Mouse (Mus musculus): ENCODE data around the gene Mtus2. TPM values are rescaled to one million over a fixed set of nuclear protein-coding genes. Genes with fewer than 3 reads are reported as not detected.

The Mtus2 gene
- polyA plus RNA-seq, 1 experiment, result 2.3 TPM

DNA sequence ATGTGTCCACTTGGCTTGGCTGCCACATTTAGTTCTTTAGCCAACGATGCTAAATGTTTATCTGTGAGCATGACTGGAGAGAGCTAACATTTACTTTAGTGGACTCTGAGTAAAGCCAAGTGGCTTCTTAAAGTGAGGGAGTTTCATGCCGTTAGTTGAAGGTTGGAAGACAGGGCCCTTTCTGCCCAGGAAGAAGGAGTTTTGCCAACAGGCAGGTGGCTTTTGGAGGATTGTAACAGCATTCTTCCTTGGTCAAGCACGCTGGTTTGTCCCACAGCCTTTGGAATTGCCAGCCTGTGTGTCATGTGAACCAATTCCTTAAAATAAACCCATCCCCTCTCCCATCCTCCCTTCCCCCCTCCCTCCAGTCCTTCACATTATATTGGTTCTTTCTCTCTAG lies 100.3 kb downstream of the Mtus2 start:
- Histone ChIP-seq H3K27me3 (ENCODE audit: control insufficient read depth, insufficient read depth, low read length) (no peaks in the 10 kb centered on the region), H3K4me3 (ENCODE audit: extremely low read depth, insufficient read depth, insufficient read length) (no peak overlapping the region), H3K4me1 (ENCODE audit: control insufficient read depth, insufficient read depth, insufficient read length) (no peaks in the 10 kb centered on the region), H3K27ac (ENCODE audit: insufficient read depth, low read length) (no peak overlapping the region), H3K36me3 (ENCODE audit: control insufficient read depth, insufficient read depth, low read length) (no peaks in the 10 kb centered on the region)
- 80% methylated on average over 3 of the region's 3 CpGs for WGBS
- no peak for TF ChIP-seq CTCF (IDR thresholded peaks at IDR 0.05; ENCODE audit: extremely low read depth, insufficient read depth, insufficient read length, insufficient replicate concordance)
- TF ChIP-seq POLR2A (IDR thresholded peaks at IDR 0.05; ENCODE audit: low read depth, low read length), result no peak
- DNase-seq (ENCODE audit: low read depth in 1 of 2, low spot score in 2 of 2), result no peak

DNA sequence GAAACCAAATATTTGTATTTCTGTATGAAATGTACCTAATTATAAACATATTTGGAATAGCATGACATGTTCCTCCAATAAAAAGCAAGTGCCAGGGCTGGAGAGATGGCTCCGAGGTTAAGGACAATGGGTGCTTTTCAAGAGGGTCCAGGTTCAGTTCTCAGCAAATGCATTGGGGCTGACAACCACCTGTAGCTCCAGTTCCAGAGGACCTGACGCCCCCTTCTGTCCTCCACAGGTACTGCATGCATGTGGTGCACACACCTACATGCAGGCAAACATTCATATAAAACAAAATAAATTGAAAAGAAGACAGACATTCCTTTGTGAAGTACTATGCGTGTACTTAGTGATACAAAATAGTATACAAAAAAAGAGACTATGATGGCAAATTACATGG lies 102.2 kb downstream of the Mtus2 start:
- Histone ChIP-seq H3K4me1 (ENCODE audit: control insufficient read depth, insufficient read depth, insufficient read length) (no peaks in the 10 kb centered on the region), H3K4me3 (ENCODE audit: extremely low read depth, insufficient read depth, insufficient read length) (no peak overlapping the region), H3K27ac (ENCODE audit: insufficient read depth, low read length) (no peak overlapping the region), H3K27me3 (ENCODE audit: control insufficient read depth, insufficient read depth, low read length) (no peaks in the 10 kb centered on the region), H3K36me3 (ENCODE audit: control insufficient read depth, insufficient read depth, low read length) (no peaks in the 10 kb centered on the region)
- no peak for DNase-seq (ENCODE audit: low read depth in 1 of 2, low spot score in 2 of 2)
- TF ChIP-seq POLR2A (IDR thresholded peaks at IDR 0.05; ENCODE audit: low read depth, low read length) (no peak), CTCF (IDR thresholded peaks at IDR 0.05; ENCODE audit: extremely low read depth, insufficient read depth, insufficient read length, insufficient replicate concordance) (no peak)
- WGBS, result 71% methylated on average over 3 of the region's 3 CpGs

GRCm38 (mm10) chr5:148061869-148062268 lies 104.7 kb downstream of the Mtus2 start:
- 88% methylated on average over 4 of the region's 4 CpGs for WGBS

GRCm38 (mm10) chr5:148063745-148064144 lies 106.6 kb downstream of the Mtus2 start:
- Histone ChIP-seq H3K36me3 (ENCODE audit: control insufficient read depth, insufficient read depth, low read length) (no peaks in the 10 kb centered on the region), H3K4me3 (ENCODE audit: extremely low read depth, insufficient read depth, insufficient read length) (no peak overlapping the region), H3K27ac (ENCODE audit: insufficient read depth, low read length) (no peak overlapping the region), H3K27me3 (ENCODE audit: control insufficient read depth, insufficient read depth, low read length) (no peaks in the 10 kb centered on the region), H3K4me1 (ENCODE audit: control insufficient read depth, insufficient read depth, insufficient read length) (no peaks in the 10 kb centered on the region)
- DNase-seq (ENCODE audit: low read depth in 1 of 2, low spot score in 2 of 2), result no peak
- 79% methylated on average over 3 of the region's 3 CpGs for WGBS
- TF ChIP-seq POLR2A (IDR thresholded peaks at IDR 0.05; ENCODE audit: low read depth, low read length), result no peak
- TF ChIP-seq CTCF (IDR thresholded peaks at IDR 0.05; ENCODE audit: extremely low read depth, insufficient read depth, insufficient read length, insufficient replicate concordance), result no peak

More at GRCm38 (mm10) chr5:148061869-148062268, 104.7 kb downstream of the Mtus2 start:
- no peak for DNase-seq (ENCODE audit: low read depth in 1 of 2, low spot score in 2 of 2)
- no peak overlapping the region for H3K4me3 ChIP-seq (ENCODE audit: extremely low read depth, insufficient read depth, insufficient read length)
- H3K27me3 ChIP-seq (ENCODE audit: control insufficient read depth, insufficient read depth, low read length), result no peaks in the 10 kb centered on the region
- no peak overlapping the region for H3K27ac ChIP-seq (ENCODE audit: insufficient read depth, low read length)
- H3K4me1 ChIP-seq (ENCODE audit: control insufficient read depth, insufficient read depth, insufficient read length), result no peaks in the 10 kb centered on the region
- H3K36me3 ChIP-seq (ENCODE audit: control insufficient read depth, insufficient read depth, low read length), result no peaks in the 10 kb centered on the region
- TF ChIP-seq POLR2A (IDR thresholded peaks at IDR 0.05; ENCODE audit: low read depth, low read length) (no peak), CTCF (IDR thresholded peaks at IDR 0.05; ENCODE audit: extremely low read depth, insufficient read depth, insufficient read length, insufficient replicate concordance) (no peak)

GRCm38 (mm10) chr5:148065251-148065650 lies 108.1 kb downstream of the Mtus2 start:
- no peaks in the 10 kb centered on the region for H3K4me1 ChIP-seq (ENCODE audit: control insufficient read depth, insufficient read depth, insufficient read length)
- no peaks in the 10 kb centered on the region for H3K36me3 ChIP-seq (ENCODE audit: control insufficient read depth, insufficient read depth, low read length)
- no peak for DNase-seq (ENCODE audit: low read depth in 1 of 2, low spot score in 2 of 2)
- H3K27me3 ChIP-seq (ENCODE audit: control insufficient read depth, insufficient read depth, low read length), result no peaks in the 10 kb centered on the region
- no peak overlapping the region for H3K27ac ChIP-seq (ENCODE audit: insufficient read depth, low read length)
- WGBS, result 71% methylated on average over 5 of the region's 5 CpGs
- H3K4me3 ChIP-seq (ENCODE audit: extremely low read depth, insufficient read depth, insufficient read length), result no peak overlapping the region
- TF ChIP-seq POLR2A (IDR thresholded peaks at IDR 0.05; ENCODE audit: low read depth, low read length) (no peak), CTCF (IDR thresholded peaks at IDR 0.05; ENCODE audit: extremely low read depth, insufficient read depth, insufficient read length, insufficient replicate concordance) (no peak)

- no peak overlapping the region for H3K4me3 ChIP-seq (ENCODE audit: extremely low read depth, insufficient read depth, insufficient read length)
- no peaks in the 10 kb centered on the region for H3K36me3 ChIP-seq (ENCODE audit: control insufficient read depth, insufficient read depth, low read length)
- WGBS, result 22% methylated on average over 4 of the region's 4 CpGs
- no peak for TF ChIP-seq CTCF (IDR thresholded peaks at IDR 0.05; ENCODE audit: extremely low read depth, insufficient read depth, insufficient read length, insufficient replicate concordance)
- no peak for TF ChIP-seq POLR2A (IDR thresholded peaks at IDR 0.05; ENCODE audit: low read depth, low read length)
- H3K27me3 ChIP-seq (ENCODE audit: control insufficient read depth, insufficient read depth, low read length), result no peaks in the 10 kb centered on the region
- H3K4me1 ChIP-seq (ENCODE audit: control insufficient read depth, insufficient read depth, insufficient read length), result no peaks in the 10 kb centered on the region
- no peak for DNase-seq (ENCODE audit: low read depth in 1 of 2, low spot score in 2 of 2)
- H3K27ac ChIP-seq (ENCODE audit: insufficient read depth, low read length), result no peak overlapping the region
Measured at GRCm38 (mm10) chr5:148069909-148070308, 112.8 kb downstream of the Mtus2 start.

DNA sequence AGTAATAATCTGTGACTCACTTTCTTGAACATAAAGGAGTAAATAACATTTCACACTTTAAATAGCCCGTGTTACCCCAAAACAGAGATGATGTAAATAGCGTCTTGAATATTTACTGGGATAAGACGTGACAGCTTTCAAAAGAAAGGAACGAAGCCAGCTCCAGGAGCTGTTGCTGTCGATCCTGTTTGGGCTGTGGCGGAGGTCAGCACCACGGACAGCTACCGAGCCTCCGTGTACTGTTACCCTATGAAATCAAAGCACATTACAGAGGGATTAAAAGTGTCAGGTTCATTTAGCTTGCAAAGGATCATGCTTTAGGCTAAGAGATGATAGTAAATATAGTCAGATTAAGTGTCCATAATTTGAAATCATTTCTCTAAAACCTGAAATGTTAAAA lies 114.7 kb downstream of the Mtus2 start:
- TF ChIP-seq CTCF (IDR thresholded peaks at IDR 0.05; ENCODE audit: extremely low read depth, insufficient read depth, insufficient read length, insufficient replicate concordance) (no peak), POLR2A (IDR thresholded peaks at IDR 0.05; ENCODE audit: low read depth, low read length) (no peak)
- 13% methylated on average over 9 of the region's 9 CpGs for WGBS
- DNase-seq (ENCODE audit: low read depth in 1 of 2, low spot score in 2 of 2), result no peak
- Histone ChIP-seq H3K27me3 (ENCODE audit: control insufficient read depth, insufficient read depth, low read length) (no peaks in the 10 kb centered on the region), H3K27ac (ENCODE audit: insufficient read depth, low read length) (no peak overlapping the region), H3K4me1 (ENCODE audit: control insufficient read depth, insufficient read depth, insufficient read length) (no peaks in the 10 kb centered on the region), H3K4me3 (ENCODE audit: extremely low read depth, insufficient read depth, insufficient read length) (no peak overlapping the region), H3K36me3 (ENCODE audit: control insufficient read depth, insufficient read depth, low read length) (no peaks in the 10 kb centered on the region)
